Comparison of ENCODE assay signal across 8 mouse cellular contexts in the genomic region with DNA sequence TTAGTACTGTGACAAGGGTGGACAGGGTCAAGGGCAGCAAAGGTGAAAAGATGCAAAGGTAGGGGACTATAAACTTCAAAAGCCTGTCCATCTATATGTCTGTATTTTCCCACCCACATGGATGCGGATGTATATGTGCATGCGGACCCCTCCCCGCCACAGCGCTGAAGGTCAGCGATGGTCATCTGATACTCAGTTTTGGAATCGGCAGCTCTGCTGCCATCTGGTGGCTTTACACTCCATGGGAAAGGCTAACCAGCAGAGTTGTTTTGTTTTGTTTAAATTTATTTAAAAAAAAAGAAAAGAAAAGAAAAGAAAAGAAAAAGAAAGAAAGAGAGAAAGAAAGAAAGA. TPM values are rescaled to one million over a fixed set of nuclear protein-coding genes. Genes with fewer than 3 reads are reported as not detected.
DNase-seq lines count a peak whose midpoint lies in the region; ATAC-seq and TF ChIP-seq lines count a peak whose summit lies in the region.
"Had no signal": no experiment of that assay in that cellular context is flagged by ENCODE, and none has a peak within 500 bp of the region (broad histone marks: within the 10 kb centered on the region; RNA-seq: fewer than 3 reads in every experiment).

No protein-coding gene starts in this region.

- H3K4me3 ChIP-seq in CH12.LX (replicated peaks in 1 of 3; ENCODE audit: low read depth in 2 of 3, low read length in 2 of 3, poor library complexity in 1 of 3): peak overlapping the region in 2 of 3 experiments; percentile 15 to 42
- H3K4me3 ChIP-seq in MEL (ENCODE audit: control insufficient read depth in 1 of 2, insufficient read depth in 1 of 2, low read depth in 2 of 2, low read length in 2 of 2): peak overlapping the region; percentile 43 to 53
- no peak overlapping the region for H3K4me3 ChIP-seq in forebrain, embryonic 16.5 days (replicated peaks; ENCODE audit: low read length)
- H3K4me3 ChIP-seq in kidney, embryonic 16.5 days (ENCODE audit: low read length): peak overlapping the region; percentile 12
- H3K4me3 ChIP-seq in stomach, postnatal 0 days (ENCODE audit: low read depth, low read length): no peak overlapping the region; the same call in 1 of the 2 replicates

- in situ Hi-C loops in CH12.LX (cut with MboI; ENCODE audit: low pct_ligation_motif_present, low pct_unique_long_range_greater_than_20kb, low sequenced_read_pairs): loop anchor here (25.0 kb wide), 1 partner anchor 435 kb away; no protein-coding TSS in a partner anchor

- H3K4me1 ChIP-seq in CH12.LX (ENCODE audit: control insufficient read depth in 1 of 2, insufficient read depth in 2 of 2) (peaks cover 4 to 6% of the 10 kb centered on the region in 2 experiments; a peak in 3 of 4 replicates), MEL (ENCODE audit: control insufficient read depth in 1 of 2, insufficient read depth in 2 of 2, low read length in 2 of 2) (peaks cover 3 to 37% of the 10 kb centered on the region in 2 experiments)
- peaks cover 9% of the 10 kb centered on the region for H3K4me1 ChIP-seq in forebrain, embryonic 16.5 days (replicated peaks; ENCODE audit: control insufficient read depth, insufficient read depth, low read length)
- H3K4me1 ChIP-seq in kidney, embryonic 16.5 days (ENCODE audit: insufficient read depth, low read length): peaks cover 22% of the 10 kb centered on the region
- H3K4me1 ChIP-seq in stomach, postnatal 0 days (replicated peaks; ENCODE audit: control insufficient read depth, insufficient read depth): 0 out of 2 replicates have a peak, but pooled peaks cover 2% of the 10 kb centered on the region

- H3K36me3 ChIP-seq in CH12.LX (replicated peaks in 1 of 2; ENCODE audit: control insufficient read depth in 1 of 2, insufficient read depth in 1 of 2, low read length in 1 of 2) (no peaks in the 10 kb centered on the region), MEL (ENCODE audit: control insufficient read depth in 1 of 2, insufficient read depth in 2 of 2, low read length in 2 of 2) (peaks cover 0 to 14% of the 10 kb centered on the region in 2 experiments; a peak in 2 of 4 replicates)
- H3K36me3 ChIP-seq in forebrain, embryonic 16.5 days (ENCODE audit: control insufficient read depth, insufficient read depth): no peaks in the 10 kb centered on the region
- H3K36me3 ChIP-seq in kidney, embryonic 16.5 days (ENCODE audit: insufficient read depth, low read length): no peaks in the 10 kb centered on the region
- no peaks in the 10 kb centered on the region for H3K36me3 ChIP-seq in stomach, postnatal 0 days (ENCODE audit: control insufficient read depth, insufficient read depth, low read length)

- H3K9me3 ChIP-seq in CH12.LX (replicated peaks; ENCODE audit: low read length) (no peaks in the 10 kb centered on the region), MEL (replicated peaks; ENCODE audit: insufficient read depth, low read length) (no peaks in the 10 kb centered on the region)
- H3K9me3 ChIP-seq in forebrain, embryonic 16.5 days (ENCODE audit: control insufficient read depth, low read length): no peaks in the 10 kb centered on the region
- H3K9me3 ChIP-seq in kidney, embryonic 16.5 days (ENCODE audit: low read length): no peaks in the 10 kb centered on the region
- H3K9me3 ChIP-seq in stomach, postnatal 0 days (ENCODE audit: control insufficient read depth, low read length): no peaks in the 10 kb centered on the region

- TF ChIP-seq EP300 in CH12.LX (IDR thresholded peaks at IDR 0.05; ENCODE audit: low read length) (no peak), MEL (IDR thresholded peaks at IDR 0.05; ENCODE audit: low read depth in 1 of 2, low read length in 2 of 2) (no peak)
- TF ChIP-seq EP300 in stomach, postnatal 0 days (optimal IDR thresholded peaks at IDR 0.05): no peak

- peak; percentile 19 for TF ChIP-seq RAD21 in CH12.LX (IDR thresholded peaks at IDR 0.05; ENCODE audit: low read depth, low read length)
- TF ChIP-seq RAD21 in MEL (IDR thresholded peaks at IDR 0.05; ENCODE audit: low read depth, low read length): peak; percentile 62

- H3K27me3 ChIP-seq in CH12.LX (replicated peaks) (peaks cover 80% of the 10 kb centered on the region), MEL (ENCODE audit: control insufficient read depth in 1 of 2, insufficient read depth in 2 of 2, low read length in 2 of 2) (no peaks in the 10 kb centered on the region)
- H3K27me3 ChIP-seq in forebrain, embryonic 16.5 days (replicated peaks; ENCODE audit: control insufficient read depth, insufficient read depth, low read length): peaks cover 28% of the 10 kb centered on the region
- peaks cover 16% of the 10 kb centered on the region for H3K27me3 ChIP-seq in kidney, embryonic 16.5 days (ENCODE audit: insufficient read depth, low read length)
- no peaks in the 10 kb centered on the region; the same call in 1 of the 2 replicates for H3K27me3 ChIP-seq in stomach, postnatal 0 days (ENCODE audit: control insufficient read depth, insufficient read depth, low read length)

- no peak for TF ChIP-seq POLR2A in CH12.LX (IDR thresholded peaks at IDR 0.05; ENCODE audit: low read depth, low read length)
- TF ChIP-seq POLR2A in MEL (IDR thresholded peaks at IDR 0.05; ENCODE audit: control insufficient read depth in 1 of 2, insufficient read depth in 1 of 2, low read depth in 1 of 2, low read length in 2 of 2, poor library complexity in 1 of 2): no peak

- TF ChIP-seq CTCF in CH12.LX (conservative IDR thresholded peaks at IDR 0.05 in 1 of 2, IDR thresholded peaks at IDR 0.05 in 1 of 2; ENCODE audit: low read depth in 2 of 2, low read length in 2 of 2) (peak in 1 of 2 experiments; percentile 68; a peak in 2 of 4 replicates), MEL (IDR thresholded peaks at IDR 0.05 in 2 of 3, conservative IDR thresholded peaks at IDR 0.05 in 1 of 3; ENCODE audit: control insufficient read depth in 1 of 3, insufficient read depth in 1 of 3, low read depth in 2 of 3, low read length in 3 of 3, poor library complexity in 1 of 3, severe bottlenecking in 1 of 3) (peak; percentile 54 to 74 (median 67))
- TF ChIP-seq CTCF in stomach, postnatal 0 days (IDR thresholded peaks at IDR 0.05; ENCODE audit: low read depth): peak; percentile 76

- H3K79me2 ChIP-seq in CH12.LX (replicated peaks; ENCODE audit: control insufficient read depth, extremely low read depth, insufficient read depth, poor library complexity, severe bottlenecking) (no peaks in the 10 kb centered on the region), MEL (ENCODE audit: control insufficient read depth, insufficient read depth, low read length, poor library complexity) (no peaks in the 10 kb centered on the region)

- no peak overlapping the region for H3K9ac ChIP-seq in CH12.LX (ENCODE audit: insufficient read depth, low read depth)
- H3K9ac ChIP-seq in MEL (ENCODE audit: control insufficient read depth, low read depth, low read length, poor library complexity, severe bottlenecking): peak overlapping the region; percentile 57
- no peak overlapping the region for H3K9ac ChIP-seq in forebrain, embryonic 16.5 days (replicated peaks; ENCODE audit: low read depth, low read length)
- 0 out of 2 replicates have a peak overlapping the region, but pooled peaks have one; percentile 1 for H3K9ac ChIP-seq in kidney, embryonic 16.5 days (replicated peaks; ENCODE audit: low read length)
- no peak overlapping the region for H3K9ac ChIP-seq in stomach, postnatal 0 days (ENCODE audit: low read length)

- peak overlapping the region; percentile 97 for H3K4me2 ChIP-seq in CH12.LX (ENCODE audit: insufficient read depth, low read depth, poor library complexity, severe bottlenecking)
- peak overlapping the region; percentile 40 for H3K4me2 ChIP-seq in forebrain, embryonic 16.5 days (ENCODE audit: low read length)
- peak overlapping the region; percentile 74 for H3K4me2 ChIP-seq in kidney, embryonic 16.5 days (replicated peaks; ENCODE audit: low read depth, low read length)
- peak overlapping the region; percentile 85 for H3K4me2 ChIP-seq in stomach, postnatal 0 days (replicated peaks; ENCODE audit: low read depth)

- H3K27ac ChIP-seq in CH12.LX (ENCODE audit: insufficient read depth, low read depth) (no peak overlapping the region), MEL (ENCODE audit: control insufficient read depth, low read depth, low read length) (peak overlapping the region; percentile 73)
- no peak overlapping the region for H3K27ac ChIP-seq in forebrain, embryonic 16.5 days (ENCODE audit: low read length)
- H3K27ac ChIP-seq in kidney, embryonic 16.5 days (ENCODE audit: low read length): peak overlapping the region; percentile 85; the same call in 1 of the 2 replicates
- no peak overlapping the region; the same call in 1 of the 2 replicates for H3K27ac ChIP-seq in stomach, postnatal 0 days (replicated peaks)

- under 1% methylated on average over 6 of the region's 6 CpGs for WGBS in forebrain, embryonic 16.5 days
- 0% methylated on average over 6 of the region's 6 CpGs for WGBS in kidney, embryonic 16.5 days
- WGBS in stomach, postnatal 0 days: 3% methylated on average over 6 of the region's 6 CpGs

- DNase-seq in CH12.LX (ENCODE audit: extremely low read depth): no peak
- DNase-seq in MEL (ENCODE audit: low read depth, low spot score): peak; percentile 44
- peak; percentile 56 for DNase-seq in lung, postnatal 36 days
- DNase-seq in stomach, postnatal 0 days (ENCODE audit: low spot score): peak; percentile 29
- DNase-seq in urinary bladder, postnatal 36 days (ENCODE audit: low spot score in 2 of 2): no peak

- dilution Hi-C loops in CH12.LX (cut with MboI; ENCODE audit: extremely low pct_ligation_motif_present, extremely low pct_unique_long_range_greater_than_20kb, low sequenced_read_pairs): no loop called here

- ATAC-seq in forebrain, embryonic 16.5 days: no peak
- no peak for ATAC-seq in kidney, embryonic 16.5 days (ENCODE audit: low FRiP score, low TSS enrichment)
- no peak for ATAC-seq in stomach, postnatal 0 days (ENCODE audit: low FRiP score, low TSS enrichment)

RNA-seq across cellular contexts. Expression of a gene that starts 8.6 kb away (rescaled TPM):
- total RNA-seq in CH12.LX (2012; rRNA removed) (0.21 and 0.55 TPM in 2 replicates), CH12.LX (2014; rRNA removed) (not detected in 2 replicates), MEL (2012; rRNA removed) (not detected in 2 replicates)
- polyA plus RNA-seq in CH12.LX (2012; ENCODE audit: insufficient read length, low read depth) (not detected in 2 replicates), MEL (2012; ENCODE audit: insufficient read depth in 1 of 2, insufficient read length in 2 of 2, low read depth in 1 of 2, low replicate concordance in 2 of 2, missing spikeins in 1 of 2) (under 1 TPM in 1 of 2 experiments, not detected in 1; 0.14 TPM)
- polyA plus RNA-seq in forebrain, embryonic 16.5 days (2015; fragmentation: Nextera tagmentation; extraction: Ambion mirVana): 0.46 and 1.2 TPM in 2 replicates
- 292 and 326 TPM in 2 replicates for polyA plus RNA-seq in kidney, embryonic 16.5 days (2015; fragmentation: Nextera tagmentation; extraction: Ambion mirVana)
- polyA plus RNA-seq in stomach, postnatal 0 days (2015; fragmentation: Nextera tagmentation; extraction: Ambion mirVana): 255 and 279 TPM in 2 replicates

RNA-seq across cellular contexts. Expression of a gene that starts 37.0 kb away (rescaled TPM):
- total RNA-seq in CH12.LX (2012; rRNA removed) (not detected in 2 replicates), CH12.LX (2014; rRNA removed) (not detected in 2 replicates), MEL (2012; rRNA removed) (0.04 and 0.07 TPM in 2 replicates)
- polyA plus RNA-seq in CH12.LX (2012; ENCODE audit: insufficient read length, low read depth) (0.07 TPM in 1 of 2 replicates, not detected in the other), MEL (2012; ENCODE audit: insufficient read depth in 1 of 2, insufficient read length in 2 of 2, low read depth in 1 of 2, low replicate concordance in 2 of 2, missing spikeins in 1 of 2) (under 1 TPM in 1 of 2 experiments, not detected in 1; 0.47 TPM)
- polyA plus RNA-seq in forebrain, embryonic 16.5 days (2015; fragmentation: Nextera tagmentation; extraction: Ambion mirVana): 3.0 and 5.9 TPM in 2 replicates
- polyA plus RNA-seq in kidney, embryonic 16.5 days (2015; fragmentation: Nextera tagmentation; extraction: Ambion mirVana): 0.41 and 1.0 TPM in 2 replicates
- polyA plus RNA-seq in stomach, postnatal 0 days (2015; fragmentation: Nextera tagmentation; extraction: Ambion mirVana): 0.28 and 0.29 TPM in 2 replicates
- total RNA-seq: neutrophil, adult 5-6 weeks had no signal

RNA-seq across cellular contexts. Expression of a gene that starts 40.9 kb away (rescaled TPM):
- total RNA-seq in CH12.LX (2012; rRNA removed) (0.34 and 0.50 TPM in 2 replicates), CH12.LX (2014; rRNA removed) (0.12 and 0.15 TPM in 2 replicates), MEL (2012; rRNA removed) (21.2 and 34.9 TPM in 2 replicates)
- polyA plus RNA-seq in CH12.LX (2012; ENCODE audit: insufficient read length, low read depth) (0.13 and 0.19 TPM in 2 replicates), MEL (2012; ENCODE audit: insufficient read depth in 1 of 2, insufficient read length in 2 of 2, low read depth in 1 of 2, low replicate concordance in 2 of 2, missing spikeins in 1 of 2) (10 to 100 TPM in 1 of 2 experiments, not detected in 1; 48.9 TPM)
- 0.25 and 0.62 TPM in 2 replicates for polyA plus RNA-seq in forebrain, embryonic 16.5 days (2015; fragmentation: Nextera tagmentation; extraction: Ambion mirVana)
- 1.2 and 1.3 TPM in 2 replicates for polyA plus RNA-seq in kidney, embryonic 16.5 days (2015; fragmentation: Nextera tagmentation; extraction: Ambion mirVana)
- 0.16 and 0.19 TPM in 2 replicates for polyA plus RNA-seq in stomach, postnatal 0 days (2015; fragmentation: Nextera tagmentation; extraction: Ambion mirVana)

Comparison
In these comparisons a context has a peak if more than half of its experiments do, and no peak if none do; other contexts are left out.
1. DNase-seq: peak in MEL (single experiment), lung, postnatal 36 days (single experiment) and stomach, postnatal 0 days (single experiment); none in CH12.LX (single experiment) and urinary bladder, postnatal 36 days (0 of 2).
2. H3K27ac ChIP-seq: peak in MEL (single experiment) and kidney, embryonic 16.5 days (single experiment); none in CH12.LX (single experiment), forebrain, embryonic 16.5 days (single experiment) and stomach, postnatal 0 days (single experiment).
3. H3K4me2 ChIP-seq: peak in every context shown above with its lines; median percentile 97 in CH12.LX; 85 in stomach, postnatal 0 days; 74 in kidney, embryonic 16.5 days; 40 in forebrain, embryonic 16.5 days.
4. H3K4me3 ChIP-seq: peak in CH12.LX (2 of 3), MEL (2 of 2) and kidney, embryonic 16.5 days (single experiment); none in forebrain, embryonic 16.5 days (single experiment) and stomach, postnatal 0 days (single experiment).
5. H3K9ac ChIP-seq: peak in MEL (single experiment) and kidney, embryonic 16.5 days (single experiment); none in CH12.LX (single experiment), forebrain, embryonic 16.5 days (single experiment) and stomach, postnatal 0 days (single experiment).
6. RNA of a gene that starts 8.6 kb away (polyA plus RNA-seq): 292 to 326 TPM in kidney, embryonic 16.5 days and 255 to 279 TPM in stomach, postnatal 0 days; 0.46 to 1.2 TPM in forebrain, embryonic 16.5 days, 0.14 TPM in MEL and not detected in CH12.LX; every median in the first group is over 100 times any median in the second.
7. RNA of a gene that starts 40.9 kb away (polyA plus RNA-seq): 48.9 TPM in MEL; 1.2 to 1.3 TPM in kidney, embryonic 16.5 days, 0.25 to 0.62 TPM in forebrain, embryonic 16.5 days, 0.16 to 0.19 TPM in stomach, postnatal 0 days and 0.13 to 0.19 TPM in CH12.LX; every median in the first group is over 10 times any median in the second.